Mouse (Mus musculus) layer of hippocampus, adult 18-20 months (tissue): ENCODE results near the gene Nckap5l. TPM values are rescaled to one million over a fixed set of nuclear protein-coding genes. Genes with fewer than 3 reads are reported as not detected.
"Not testable (repeated sequence)": the region's sequence is repeated elsewhere in the genome, so short reads cannot be mapped to it uniquely, and the experiment has no call there.

Experiments
- DNase-seq, 2 experiments: peaks; one replicate each; pipeline ENCODE4 v3.0.0; 2022; ENCODE audit warnings: low spot score in 2 of 2
- total RNA-seq, 2 experiments: library from RNA; stranded (reverse); gene quantifications; 2 replicates each; pipeline ENCODE4 v1.2.3; 2021

Nckap5l gene
- total RNA-seq, 2 experiments from 2014 or later, result 15.8 to 16.5 TPM

- no peak for DNase-seq
Observed at GRCm38 (mm10) chr15:99399503-99400245, 57.9 kb downstream of the Nckap5l start.

GRCm38 (mm10) chr15:99397622-99398021 is 59.9 kb downstream of the Nckap5l start:
- no peak for DNase-seq

- DNase-seq, result no peak
Observed at GRCm38 (mm10) chr15:99396875-99397274, 60.7 kb downstream of the Nckap5l start.

- no peak for DNase-seq
Observed at GRCm38 (mm10) chr15:99396462-99396861, 61.1 kb downstream of the Nckap5l start.

GRCm38 (mm10) chr15:99393386-99394252 is 63.9 kb downstream of the Nckap5l start:
- no peak for DNase-seq

GRCm38 (mm10) chr15:99392486-99393385 is 64.8 kb downstream of the Nckap5l start, which contains the start of gene Tmbim6:
Gene Tmbim6 (plus strand): TSS chr15:99392882.
- peak; percentile 99 to 100 for DNase-seq

- no peak for DNase-seq
Observed at GRCm38 (mm10) chr15:99391975-99392374, 65.6 kb downstream of the Nckap5l start.

GRCm38 (mm10) chr15:99390472-99391401 is 66.8 kb downstream of the Nckap5l start:
- DNase-seq, result no peak

GRCm38 (mm10) chr15:99387976-99388375 is 69.6 kb downstream of the Nckap5l start:
- DNase-seq, result no peak

GRCm38 (mm10) chr15:99386796-99387195 is 70.8 kb downstream of the Nckap5l start:
- DNase-seq, result no peak

GRCm38 (mm10) chr15:99386110-99386509 is 71.4 kb downstream of the Nckap5l start:
- not testable (repeated sequence) for DNase-seq

- DNase-seq, result no peak
Observed at GRCm38 (mm10) chr15:99384071-99384470, 73.5 kb downstream of the Nckap5l start.

GRCm38 (mm10) chr15:99382893-99383292 is 74.7 kb downstream of the Nckap5l start:
- DNase-seq, result no peak

- DNase-seq, result no peak
Observed at GRCm38 (mm10) chr15:99376240-99376639, 81.3 kb downstream of the Nckap5l start.

- no peak for DNase-seq
Observed at GRCm38 (mm10) chr15:99375581-99375980, 82.0 kb downstream of the Nckap5l start.

GRCm38 (mm10) chr15:99375036-99375435 is 82.5 kb downstream of the Nckap5l start:
- DNase-seq, result no peak

GRCm38 (mm10) chr15:99372761-99373160 is 84.8 kb downstream of the Nckap5l start:
- DNase-seq, result no peak
